Mouse (Mus musculus) midbrain, embryonic 11.5 days (tissue): Measurements from ENCODE around the gene Clec16a. TPM values are rescaled to one million over a fixed set of nuclear protein-coding genes. Genes with fewer than 3 reads are reported as not detected.

ENCODE experiments used
- ATAC-seq: fragments of 200-750 bp; cut with Nextera tagmentation; 2 replicates; pipeline ENCODE4 v1.8.0; 2017; ENCODE audit warnings: moderate TSS enrichment, moderate library complexity; ENCODE audit not compliant: low FRiP score
- DNase-seq: peaks from one replicate; pipeline ENCODE4 v3.0.0; 2015; ENCODE audit warnings: low spot score; ENCODE audit errors: missing footprints
- H3K27ac ChIP-seq: fragments of 300-500 bp; sonication (generic); 2 replicates; pipeline ENCODE4 v1.5.1; 2014; ENCODE audit warnings: low read depth, low read length
- H3K27me3 ChIP-seq: fragments of 300-500 bp; sonication (generic); 2 replicates; pipeline ENCODE4 v1.6.1; 2014; ENCODE audit warnings: mild to moderate bottlenecking, low read length, moderate library complexity, mixed read lengths; ENCODE audit not compliant: control insufficient read depth, insufficient read depth
- H3K36me3 ChIP-seq: fragments of 300-500 bp; sonication (generic); 2 replicates; pipeline ENCODE4 v1.6.1; 2014; ENCODE audit warnings: mild to moderate bottlenecking, low read length, moderate library complexity, mixed read lengths; ENCODE audit not compliant: control insufficient read depth, insufficient read depth
- H3K4me1 ChIP-seq: fragments of 300-500 bp; sonication (generic); 2 replicates; pipeline ENCODE4 v1.6.1; 2014; ENCODE audit warnings: low read length; ENCODE audit not compliant: control insufficient read depth, insufficient read depth
- H3K4me2 ChIP-seq: fragments of 300-500 bp; sonication (generic); 2 replicates; pipeline ENCODE4 v1.6.1; 2014; ENCODE audit warnings: mild to moderate bottlenecking, moderate library complexity
- H3K4me3 ChIP-seq: fragments of 300-500 bp; sonication (generic); 2 replicates; pipeline ENCODE4 v1.5.1; 2014; ENCODE audit warnings: low read depth, low read length
- H3K9ac ChIP-seq: fragments of 300-500 bp; sonication (generic); 2 replicates; pipeline ENCODE4 v1.6.1; 2014; ENCODE audit warnings: low read length
- H3K9me3 ChIP-seq: fragments of 300-500 bp; sonication (generic); 2 replicates; pipeline ENCODE4 v1.6.1; 2016; ENCODE audit warnings: low read length; ENCODE audit not compliant: control insufficient read depth
- WGBS: fragments of 180-500 bp; shearing (Covaris S2); extraction: QIAGEN DNeasy Blood & Tissue Kit; methylation state at CpG from one replicate; pipeline ENCODE4 v1.1.7; 2014; 5-methylcytosine and 5-hydroxymethylcytosine counted together
- polyA plus RNA-seq: library from polyadenylated mRNA; unstranded; fragments of >200 nt; fragmentation: Nextera tagmentation; extraction: Ambion mirVana; gene quantifications from 2 replicates; pipeline ENCODE4 v1.2.1, GENCODE M21; 2014

The Clec16a gene
- polyA plus RNA-seq, 1 experiment from 2014 or later = 41.2 TPM

DNA sequence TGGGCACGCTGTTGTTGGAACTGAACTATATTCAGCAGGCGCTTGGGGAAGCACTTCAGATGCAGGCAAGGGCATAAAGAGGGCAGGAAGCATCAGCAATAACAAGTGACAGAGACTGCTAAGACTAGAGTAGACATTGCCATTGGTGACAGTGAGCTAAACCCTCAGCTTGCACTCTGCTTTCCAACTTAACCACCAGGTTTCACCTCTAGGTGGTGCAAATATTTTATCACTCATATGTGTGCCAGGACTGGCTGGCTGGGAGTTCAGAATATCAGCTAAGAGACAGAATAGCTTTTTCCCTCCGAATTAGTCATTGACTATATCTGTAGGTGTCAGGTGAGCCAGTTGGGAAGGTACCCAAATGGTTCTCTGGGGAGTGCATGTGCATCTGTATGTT, 41.4 kb downstream of the Clec16a start:
- 88% methylated on average over 3 of the region's 3 CpGs for WGBS

GRCm38 (mm10) chr16:10599888-10600740, 55.0 kb downstream of the Clec16a start:
- no peaks in the 10 kb centered on the region for H3K9me3 ChIP-seq
- 0 out of 2 replicates have a peak overlapping the region, but pooled peaks have one; percentile 5 for H3K9ac ChIP-seq
- DNase-seq = no peak
- no peak overlapping the region for H3K4me2 ChIP-seq
- 74% methylated on average over 5 of the region's 5 CpGs for WGBS
- no peak overlapping the region for H3K27ac ChIP-seq
- no peak overlapping the region for H3K4me3 ChIP-seq
- peaks cover 2% of the 10 kb centered on the region; the same call in 1 of the 2 replicates for H3K4me1 ChIP-seq
- ATAC-seq = peak; percentile 79; the same call in 1 of the 2 replicates
- peaks cover 5% of the 10 kb centered on the region; the same call in 1 of the 2 replicates for H3K36me3 ChIP-seq
- no peaks in the 10 kb centered on the region for H3K27me3 ChIP-seq

More for the DNA sequence above, 41.4 kb downstream of the Clec16a start:
- H3K36me3 ChIP-seq = no peaks in the 10 kb centered on the region
- H3K4me2 ChIP-seq = no peak overlapping the region
- H3K27me3 ChIP-seq = no peaks in the 10 kb centered on the region
- no peak overlapping the region for H3K9ac ChIP-seq
- H3K27ac ChIP-seq = no peak overlapping the region
- no peak overlapping the region for H3K4me3 ChIP-seq
- ATAC-seq = no peak
- no peak for DNase-seq
- H3K9me3 ChIP-seq = no peaks in the 10 kb centered on the region
- H3K4me1 ChIP-seq = no peaks in the 10 kb centered on the region

DNA sequence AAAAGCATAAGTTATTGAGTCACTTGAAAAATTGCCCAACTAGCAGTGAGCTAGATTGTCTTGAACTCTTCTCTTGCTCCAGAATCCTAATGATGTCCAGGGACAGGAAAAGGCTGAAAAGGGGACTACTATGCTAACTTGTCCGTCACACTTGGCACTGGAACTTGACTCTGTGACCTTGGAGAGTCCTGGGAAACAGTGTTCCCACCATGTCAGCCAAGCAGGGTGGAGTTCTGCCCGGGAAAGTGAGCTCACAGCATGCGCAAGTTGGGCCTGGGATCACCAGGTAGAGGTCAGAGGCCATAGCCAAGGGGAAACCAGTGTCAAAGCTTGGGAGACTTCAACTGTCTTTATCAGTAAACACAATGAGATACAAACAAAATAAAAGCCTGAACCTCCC, 62.7 kb downstream of the Clec16a start:
- Histone ChIP-seq H3K27ac (no peak overlapping the region), H3K36me3 (0 out of 2 replicates have a peak, but pooled peaks cover 2% of the 10 kb centered on the region), H3K4me1 (no peaks in the 10 kb centered on the region), H3K4me3 (no peak overlapping the region), H3K27me3 (no peaks in the 10 kb centered on the region), H3K9ac (no peak overlapping the region), H3K4me2 (no peak overlapping the region), H3K9me3 (no peaks in the 10 kb centered on the region)
- DNase-seq (no peak), ATAC-seq (no peak)
- WGBS = 89% methylated on average over 3 of the region's 3 CpGs

GRCm38 (mm10) chr16:10609921-10610320, 64.8 kb downstream of the Clec16a start:
- no peak overlapping the region for H3K4me3 ChIP-seq
- no peaks in the 10 kb centered on the region for H3K27me3 ChIP-seq
- peaks cover 5% of the 10 kb centered on the region; the same call in 1 of the 2 replicates for H3K36me3 ChIP-seq
- H3K9ac ChIP-seq = no peak overlapping the region
- DNase-seq (no peak), ATAC-seq (no peak)
- H3K4me2 ChIP-seq = no peak overlapping the region
- WGBS = 93% methylated on average over 7 of the region's 7 CpGs
- H3K9me3 ChIP-seq = no peaks in the 10 kb centered on the region
- no peak overlapping the region for H3K27ac ChIP-seq
- H3K4me1 ChIP-seq = no peaks in the 10 kb centered on the region

GRCm38 (mm10) chr16:10610801-10611200, 65.7 kb downstream of the Clec16a start:
- peaks cover 7% of the 10 kb centered on the region; the same call in 1 of the 2 replicates for H3K36me3 ChIP-seq
- no peak overlapping the region for H3K27ac ChIP-seq
- no peak for DNase-seq
- H3K27me3 ChIP-seq = no peaks in the 10 kb centered on the region
- no peak overlapping the region for H3K4me2 ChIP-seq
- WGBS = 90% methylated on average over 6 of the region's 6 CpGs
- no peaks in the 10 kb centered on the region for H3K9me3 ChIP-seq
- H3K4me1 ChIP-seq = no peaks in the 10 kb centered on the region
- no peak overlapping the region for H3K4me3 ChIP-seq
- ATAC-seq = no peak
- H3K9ac ChIP-seq = no peak overlapping the region

GRCm38 (mm10) chr16:10611306-10611705, 66.2 kb downstream of the Clec16a start:
- WGBS = 90% methylated on average over 4 of the region's 4 CpGs
- H3K36me3 ChIP-seq = peaks cover 7% of the 10 kb centered on the region; the same call in 1 of the 2 replicates

GRCm38 (mm10) chr16:10613996-10614395, 68.9 kb downstream of the Clec16a start:
- H3K27me3 ChIP-seq = no peaks in the 10 kb centered on the region
- H3K9me3 ChIP-seq = no peaks in the 10 kb centered on the region
- no peak overlapping the region for H3K9ac ChIP-seq
- peaks cover 7% of the 10 kb centered on the region; the same call in 1 of the 2 replicates for H3K36me3 ChIP-seq
- no peak for DNase-seq
- no peaks in the 10 kb centered on the region for H3K4me1 ChIP-seq
- 93% methylated on average over 2 of the region's 2 CpGs for WGBS
- no peak for ATAC-seq
- no peak overlapping the region for H3K27ac ChIP-seq
- no peak overlapping the region for H3K4me2 ChIP-seq
- no peak overlapping the region for H3K4me3 ChIP-seq

More at GRCm38 (mm10) chr16:10611306-10611705, 66.2 kb downstream of the Clec16a start:
- H3K4me3 ChIP-seq = no peak overlapping the region
- H3K9me3 ChIP-seq = no peaks in the 10 kb centered on the region
- H3K9ac ChIP-seq = no peak overlapping the region
- no peak overlapping the region for H3K27ac ChIP-seq
- H3K4me1 ChIP-seq = no peaks in the 10 kb centered on the region
- no peak for DNase-seq
- H3K27me3 ChIP-seq = no peaks in the 10 kb centered on the region
- ATAC-seq = no peak
- no peak overlapping the region for H3K4me2 ChIP-seq

GRCm38 (mm10) chr16:10620961-10621614, 75.9 kb downstream of the Clec16a start:
- Histone ChIP-seq H3K4me1 (no peaks in the 10 kb centered on the region), H3K4me3 (no peak overlapping the region), H3K9me3 (no peaks in the 10 kb centered on the region), H3K36me3 (no peaks in the 10 kb centered on the region), H3K4me2 (no peak overlapping the region), H3K9ac (no peak overlapping the region), H3K27me3 (no peaks in the 10 kb centered on the region), H3K27ac (no peak overlapping the region)
- DNase-seq (no peak), ATAC-seq (no peak)
- 66% methylated on average over 6 of the region's 6 CpGs for WGBS

DNA sequence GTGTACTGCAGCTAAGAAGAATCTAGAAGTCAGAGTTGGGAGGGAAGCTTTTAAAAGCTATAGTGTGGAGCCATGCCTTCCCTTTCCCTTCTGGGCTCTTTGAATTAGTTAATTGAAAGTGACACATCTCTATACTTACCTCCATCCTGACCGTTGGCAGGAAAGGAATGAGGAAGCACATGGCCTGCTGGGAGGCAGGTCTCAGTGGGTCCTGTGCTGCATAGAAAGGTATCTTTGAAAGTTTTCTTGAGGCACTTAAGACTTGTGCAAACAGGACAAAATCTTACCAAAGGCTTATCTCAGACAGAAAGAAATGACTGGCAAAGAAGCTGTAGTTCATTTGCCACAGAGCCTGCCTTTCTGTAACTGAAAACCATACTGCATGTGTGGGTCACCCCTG, 76.6 kb downstream of the Clec16a start:
- H3K4me2 ChIP-seq = no peak overlapping the region
- 55% methylated on average over 1 of the region's 1 CpGs for WGBS
- no peak overlapping the region for H3K9ac ChIP-seq
- DNase-seq (no peak), ATAC-seq (no peak)
- no peak overlapping the region for H3K4me3 ChIP-seq
- H3K9me3 ChIP-seq = no peaks in the 10 kb centered on the region
- H3K4me1 ChIP-seq = no peaks in the 10 kb centered on the region
- no peaks in the 10 kb centered on the region for H3K36me3 ChIP-seq
- H3K27me3 ChIP-seq = no peaks in the 10 kb centered on the region
- H3K27ac ChIP-seq = no peak overlapping the region
